Mouse (Mus musculus) CH12.LX (cell line): ENCODE measurements around the gene Vmn2r96. TPM values are rescaled to one million over a fixed set of nuclear protein-coding genes. Genes with fewer than 3 reads are reported as not detected.
"Not testable (repeated sequence)": the region's sequence is repeated elsewhere in the genome, so short reads cannot be mapped to it uniquely, and the experiment has no call there.

Experiments
- DNase-seq: peaks from one replicate; pipeline ENCODE4 v3.0.0-alpha.2; 2013; ENCODE audit errors: extremely low read depth
- H3K27ac ChIP-seq: 2 replicates; pipeline ENCODE4 v1.5.1; 2012; ENCODE audit warnings: low read depth, mild to moderate bottlenecking, control low read depth, moderate library complexity; ENCODE audit not compliant: insufficient read depth
- H3K27me3 ChIP-seq: replicated peaks from 2 replicates; pipeline ENCODE3; 2012; ENCODE audit warnings: inconsistent platforms
- H3K36me3 ChIP-seq, 2 experiments: replicated peaks in 1 of 2; 2 replicates each; pipeline versions ENCODE3 to v1.6.1; 2012; ENCODE audit warnings: inconsistent platforms in 1 of 2, low read length in 1 of 2, mild to moderate bottlenecking in 1 of 2, mixed read lengths in 1 of 2, moderate library complexity in 1 of 2; ENCODE audit not compliant: control insufficient read depth in 1 of 2, insufficient read depth in 1 of 2
- H3K4me1 ChIP-seq, 2 experiments: 2 replicates each; pipeline ENCODE4 v1.6.1; 2012; ENCODE audit warnings: inconsistent platforms in 1 of 2, moderate library complexity in 1 of 2; ENCODE audit not compliant: insufficient read depth in 2 of 2, control insufficient read depth in 1 of 2
- H3K4me2 ChIP-seq: 2 replicates; pipeline ENCODE4 v1.6.1; 2012; ENCODE audit warnings: low read depth, mild to moderate bottlenecking, control low read depth; ENCODE audit not compliant: poor library complexity, insufficient read depth, severe bottlenecking
- H3K4me3 ChIP-seq, 3 experiments: fragments of 150-350 bp in 1 of 3; sonication (generic) in 1 of 3; replicated peaks in 1 of 3; 2 replicates each; pipeline versions ENCODE3 to v1.5.1; 2011 to 2012; ENCODE audit warnings: low read depth in 2 of 3, low read length in 2 of 3, mild to moderate bottlenecking in 2 of 3, moderate library complexity in 2 of 3, control low read depth in 1 of 3, improper control_type of control experiment in 1 of 3, inconsistent platforms in 1 of 3, mixed read lengths in 1 of 3; ENCODE audit not compliant: poor library complexity in 1 of 3
- H3K79me2 ChIP-seq: replicated peaks from 2 replicates; pipeline ENCODE4 v1.6.1; 2012; ENCODE audit warnings: mild to moderate bottlenecking, moderate library complexity; ENCODE audit not compliant: control insufficient read depth, poor library complexity, insufficient read depth, severe bottlenecking; ENCODE audit errors: extremely low read depth
- H3K9ac ChIP-seq: 2 replicates; pipeline ENCODE4 v1.6.1; 2012; ENCODE audit warnings: low read depth, mild to moderate bottlenecking, control low read depth, moderate library complexity; ENCODE audit not compliant: insufficient read depth
- H3K9me3 ChIP-seq: replicated peaks from 2 replicates; pipeline ENCODE3; 2012; ENCODE audit warnings: low read length, inconsistent platforms, mixed read lengths
- MEF2A ChIP-seq: IDR thresholded peaks from 2 replicates; pipeline ENCODE4 v1.6.1; 2014; ENCODE audit warnings: low read depth, mild to moderate bottlenecking, inconsistent platforms, low read length, improper control_type of control experiment, borderline replicate concordance
- NELFE ChIP-seq: IDR thresholded peaks from 2 replicates; pipeline ENCODE4 v1.6.1; 2011; ENCODE audit warnings: low read depth, low read length, improper control_type of control experiment
- POLR2AphosphoS2 ChIP-seq: IDR thresholded peaks from 2 replicates; pipeline ENCODE4 v1.6.1; 2011; ENCODE audit warnings: low read depth, low read length, improper control_type of control experiment
- RCOR1 ChIP-seq: conservative IDR thresholded peaks from 2 replicates; pipeline ENCODE4 v1.6.1; 2012; ENCODE audit warnings: low read depth, mild to moderate bottlenecking, inconsistent platforms, low read length, improper control_type of control experiment
- SIN3A ChIP-seq: IDR thresholded peaks from 2 replicates; pipeline ENCODE4 v1.6.1; 2012; ENCODE audit warnings: low read length, improper control_type of control experiment, inconsistent platforms
- TBP ChIP-seq: conservative IDR thresholded peaks from 2 replicates; pipeline ENCODE4 v1.6.1; 2011; ENCODE audit warnings: low read depth, low read length, improper control_type of control experiment
- TCF12 ChIP-seq: IDR thresholded peaks from 2 replicates; pipeline ENCODE4 v1.6.1; 2014; ENCODE audit warnings: low read depth, mild to moderate bottlenecking, inconsistent platforms, low read length, improper control_type of control experiment
- UBTF ChIP-seq: IDR thresholded peaks from 2 replicates; pipeline ENCODE4 v1.6.1; 2012; ENCODE audit warnings: low read depth, mild to moderate bottlenecking, inconsistent platforms, low read length, improper control_type of control experiment, moderate library complexity
- ZC3H11A ChIP-seq: IDR thresholded peaks from 2 replicates; pipeline ENCODE4 v1.6.1; 2012; ENCODE audit warnings: low read depth, mild to moderate bottlenecking, inconsistent platforms, low read length, improper control_type of control experiment
- dilution Hi-C: fragments of 300-500 bp; cut with MboI; formaldehyde crosslinking; loops from 2 replicates; pipeline ENCODE4 v1.14.3; 2020; ENCODE audit warnings: low sequenced_read_pairs; ENCODE audit not compliant: extremely low pct_unique_long_range_greater_than_20kb, extremely low pct_ligation_motif_present
- in situ Hi-C: fragments of 300-500 bp; cut with MboI; formaldehyde crosslinking; loops from 3 replicates; pipeline ENCODE4 v1.14.3; 2019; ENCODE audit warnings: low sequenced_read_pairs, low pct_ligation_motif_present, low pct_unique_long_range_greater_than_20kb, mixed read lengths
- polyA plus RNA-seq: library from polyadenylated mRNA; unstranded; fragments of >175 nt; gene quantifications from 2 replicates; pipeline ENCODE4 v1.2.1, GENCODE M21; 2012; ENCODE audit warnings: low read depth; ENCODE audit not compliant: insufficient read length
- total RNA-seq, 2 experiments: library from RNA; depleted of rRNA; stranded (reverse); fragments of 300-350 nt in 1 of 2; fragments of >200 nt in 1 of 2; gene quantifications; 2 replicates each; pipeline ENCODE4 v1.2.3; 2012 to 2014

The Vmn2r96 gene
- total RNA-seq (2012; rRNA removed) (0.42 and 0.59 TPM in 2 replicates), total RNA-seq (2014; rRNA removed) (0.66 and 1.9 TPM in 2 replicates), polyA plus RNA-seq (0.84 and 1.3 TPM in 2 replicates)

GRCm38 (mm10) chr17:18572851-18573250 is at the start of gene Vmn2r96:
Vmn2r96 (plus strand) TSS chr17:18573151.
- H3K4me1 ChIP-seq, H3K4me3 ChIP-seq, DNase-seq, H3K79me2 ChIP-seq, H3K27me3 ChIP-seq, H3K4me2 ChIP-seq, H3K27ac ChIP-seq, in situ Hi-C loops, H3K9ac ChIP-seq, dilution Hi-C loops, H3K9me3 ChIP-seq: not testable (repeated sequence)
- H3K36me3 ChIP-seq: peaks cover 0 to 11% of the 10 kb centered on the region in 2 experiments

- in situ Hi-C loops: no loop called here
- dilution Hi-C loops: no loop called here
- DNase-seq: no peak
- Histone ChIP-seq H3K4me1 (no peaks in the 10 kb centered on the region), H3K36me3 (no peaks in the 10 kb centered on the region), H3K27me3 (no peaks in the 10 kb centered on the region), H3K4me3 (no peak overlapping the region), H3K27ac (no peak overlapping the region), H3K9me3 (no peaks in the 10 kb centered on the region), H3K9ac (no peak overlapping the region), H3K79me2 (no peaks in the 10 kb centered on the region), H3K4me2 (no peak overlapping the region)
- no peak for TF ChIP-seq ZC3H11A
- no peak for TF ChIP-seq NELFE
- TF ChIP-seq SIN3A: no peak
- no peak for TF ChIP-seq TBP
- TF ChIP-seq UBTF: no peak
- no peak for TF ChIP-seq POLR2AphosphoS2
- no peak for TF ChIP-seq MEF2A
- no peak for TF ChIP-seq RCOR1
Measured at GRCm38 (mm10) chr17:18523371-18523770, 49.6 kb upstream of the Vmn2r96 start.

- no peak overlapping the region for H3K4me3 ChIP-seq
- H3K4me1 ChIP-seq: no peaks in the 10 kb centered on the region
- H3K4me2 ChIP-seq: no peak overlapping the region
- H3K9ac ChIP-seq: no peak overlapping the region
- H3K9me3 ChIP-seq: no peaks in the 10 kb centered on the region
- in situ Hi-C loops: no loop called here
- no peak for DNase-seq
- H3K27ac ChIP-seq: no peak overlapping the region
- H3K79me2 ChIP-seq: no peaks in the 10 kb centered on the region
- no peaks in the 10 kb centered on the region for H3K27me3 ChIP-seq
- dilution Hi-C loops: no loop called here
- no peak for TF ChIP-seq UBTF
- no peak for TF ChIP-seq TCF12
- H3K36me3 ChIP-seq: no peaks in the 10 kb centered on the region
Measured at GRCm38 (mm10) chr17:18523991-18524390, 49.0 kb upstream of the Vmn2r96 start.
